Mouse (Mus musculus): ENCODE measurements around the gene Tex14.
"Not testable (repeated sequence)": the region's sequence is repeated elsewhere in the genome, so short reads cannot be mapped to it uniquely, and the experiment has no call there.

Gene Tex14

DNA sequence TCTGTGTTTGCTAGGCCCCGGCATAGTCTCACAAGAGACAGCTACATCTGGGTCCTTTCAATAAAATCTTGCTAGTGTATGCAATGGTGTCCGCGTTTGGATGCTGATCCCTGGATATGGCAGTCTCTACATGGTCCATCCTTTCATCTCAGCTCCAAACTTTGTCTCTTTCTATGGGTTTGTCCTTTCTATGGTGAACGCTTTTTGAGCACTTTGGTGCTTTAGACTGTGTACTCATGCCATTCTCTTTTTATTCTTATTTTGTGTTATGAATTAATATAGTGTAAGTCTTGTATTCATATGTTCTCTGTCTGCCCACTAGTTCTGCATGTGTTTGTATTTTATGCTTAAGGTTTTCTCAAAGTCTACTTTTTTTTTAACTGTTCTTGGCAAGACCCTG lies 67.2 kb downstream of the Tex14 start:
- peak; percentile 84 for DNase-seq

DNA sequence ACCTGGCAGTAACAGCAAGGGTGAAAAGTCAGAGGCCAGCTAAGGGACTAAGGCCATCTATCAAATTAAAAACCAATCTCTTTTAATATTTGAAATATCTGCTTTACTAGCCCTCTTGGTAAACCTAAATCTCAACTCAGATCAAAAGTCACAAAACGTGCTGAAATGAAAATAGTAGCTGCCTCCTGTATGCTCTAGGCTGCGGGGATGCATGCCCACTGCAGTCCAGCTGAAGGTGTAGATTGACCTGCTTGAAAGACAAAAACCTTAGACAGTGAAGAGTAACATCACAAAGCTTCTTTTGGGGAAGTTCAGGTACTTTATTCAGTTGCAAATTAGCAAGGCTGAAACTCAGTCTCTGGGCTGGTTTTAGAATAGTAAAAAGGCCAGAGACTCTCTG lies 74.3 kb downstream of the Tex14 start:
- DNase-seq = not testable (repeated sequence)

DNA sequence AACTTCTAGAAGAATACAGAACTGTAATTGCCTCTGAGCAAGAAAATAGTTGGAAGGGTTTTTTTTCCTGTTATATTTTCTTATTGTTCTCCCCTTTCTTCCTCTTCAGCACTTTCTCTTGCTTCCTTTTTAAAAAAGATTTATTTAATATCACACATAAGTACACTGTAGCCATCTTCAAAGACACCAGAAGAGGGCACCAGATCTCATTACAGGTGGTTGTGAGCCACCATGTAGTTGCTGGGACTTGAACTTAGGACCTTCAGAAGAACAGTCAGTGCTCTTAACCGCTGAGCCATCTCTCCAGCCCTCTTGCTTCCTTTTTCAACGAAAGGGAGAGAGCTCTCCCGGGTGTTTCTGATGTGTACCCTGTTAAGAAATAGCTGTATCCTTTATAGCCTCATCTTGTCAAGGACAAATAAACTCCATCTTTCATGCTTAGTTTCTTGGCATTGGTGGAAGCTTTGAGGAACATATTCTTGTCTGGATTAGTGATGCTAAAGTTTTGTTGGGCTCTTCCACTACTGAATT lies 79.0 kb downstream of the Tex14 start:
- no peak for DNase-seq

DNA sequence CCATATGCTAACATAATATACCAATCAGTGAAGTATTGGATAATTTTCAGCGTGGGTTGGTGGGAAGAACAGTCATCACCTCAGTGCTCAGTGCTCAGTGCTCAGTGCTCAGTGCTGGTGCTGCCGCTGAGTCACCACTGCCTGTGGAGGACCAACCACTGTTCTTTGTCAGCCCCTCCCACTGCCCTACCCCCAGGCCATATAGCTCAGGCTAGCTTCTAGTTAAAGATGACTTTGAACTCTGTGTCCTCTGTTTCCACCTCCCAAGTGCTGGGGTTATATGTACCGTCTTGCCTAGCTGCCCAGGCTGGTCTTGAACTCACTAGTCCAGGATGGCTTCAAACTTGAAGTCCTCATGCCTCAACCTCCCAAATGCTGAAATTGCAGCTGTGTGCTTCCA lies 84.1 kb downstream of the Tex14 start:
- no peak for DNase-seq

DNA sequence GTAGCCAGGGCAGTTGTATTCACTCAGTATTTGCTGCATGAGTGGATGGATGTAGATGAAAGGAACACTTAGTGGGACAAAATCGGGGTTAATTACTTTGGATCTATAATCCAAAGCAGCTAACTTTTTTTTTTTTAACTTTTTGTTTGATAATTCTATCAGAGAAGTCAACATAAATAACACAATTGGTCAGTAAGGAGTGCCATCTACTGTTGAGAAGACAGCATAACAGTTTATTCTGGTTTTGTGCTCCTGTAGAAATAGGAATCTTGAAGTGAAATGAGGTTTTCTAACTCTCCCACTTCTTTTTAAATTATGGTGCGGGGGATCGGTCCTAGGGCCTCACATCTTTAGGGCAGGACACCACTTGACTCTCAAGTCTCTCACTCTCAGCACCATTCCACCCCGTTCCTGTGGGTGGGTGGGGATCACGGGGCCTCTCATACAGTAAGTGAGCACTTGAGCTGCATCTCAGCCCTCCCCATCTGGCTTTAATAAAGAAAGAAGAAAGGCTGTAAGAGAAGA lies 99.9 kb downstream of the Tex14 start:
- peak; percentile 53 for DNase-seq

DNA sequence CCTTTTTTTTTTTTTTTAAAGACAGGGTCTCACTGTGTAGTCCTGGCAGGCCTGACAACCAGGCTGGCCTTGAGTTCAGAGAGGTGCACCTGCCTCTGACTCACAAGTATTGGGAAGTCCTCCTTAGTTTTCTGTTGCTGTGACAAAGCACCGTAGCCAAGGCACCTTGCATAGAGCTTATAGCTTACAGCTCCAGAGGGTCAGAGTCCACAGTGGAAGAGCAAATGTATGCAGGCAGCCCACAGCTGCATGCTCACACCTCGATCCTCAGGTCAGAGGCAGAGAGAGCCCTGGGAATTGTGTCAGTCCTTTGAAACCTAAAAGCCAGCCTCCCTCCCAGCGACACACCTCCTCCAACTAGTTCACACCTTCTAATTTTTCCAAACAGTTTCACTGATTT lies 101.6 kb downstream of the Tex14 start:
- DNase-seq = no peak

DNA sequence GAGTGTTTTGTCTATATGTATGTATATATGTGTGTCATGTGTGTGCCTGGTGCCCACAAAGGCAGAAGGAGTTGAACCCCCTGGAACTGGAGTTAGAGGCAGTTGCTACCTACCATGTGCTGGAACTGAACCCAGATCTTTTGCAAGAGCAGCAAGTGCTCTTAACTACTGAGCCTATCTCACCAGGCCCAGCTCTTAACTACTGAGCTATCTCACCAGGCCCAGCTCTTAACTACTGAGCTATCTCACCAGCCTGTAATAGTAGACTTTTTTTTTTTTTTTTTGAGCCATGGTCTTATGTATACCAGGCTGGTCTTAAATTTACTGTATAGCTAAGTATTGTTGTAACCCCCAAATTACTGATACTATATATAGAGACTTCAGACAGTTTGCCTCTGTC lies 102.2 kb downstream of the Tex14 start:
- no peak for DNase-seq

DNA sequence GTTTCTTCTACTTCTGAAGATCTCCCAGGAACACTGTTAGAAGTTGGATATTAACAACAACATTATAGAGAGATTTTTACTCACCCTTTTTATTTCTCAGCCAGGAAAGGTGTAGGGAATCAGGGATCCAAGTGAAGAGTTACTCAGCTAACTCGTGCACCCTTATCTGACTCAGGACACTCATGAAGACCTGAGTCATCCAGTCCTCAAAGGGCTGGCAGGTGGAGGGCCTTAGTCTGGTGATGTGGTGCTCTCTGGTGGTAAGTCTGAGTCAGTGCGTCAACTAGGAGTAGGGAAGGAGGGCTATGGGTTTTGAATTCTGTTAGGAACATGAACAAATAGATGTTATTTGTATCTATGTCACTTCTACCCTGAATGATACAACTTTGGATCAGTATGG lies 114.4 kb downstream of the Tex14 start:
- DNase-seq = peak; percentile 66

DNA sequence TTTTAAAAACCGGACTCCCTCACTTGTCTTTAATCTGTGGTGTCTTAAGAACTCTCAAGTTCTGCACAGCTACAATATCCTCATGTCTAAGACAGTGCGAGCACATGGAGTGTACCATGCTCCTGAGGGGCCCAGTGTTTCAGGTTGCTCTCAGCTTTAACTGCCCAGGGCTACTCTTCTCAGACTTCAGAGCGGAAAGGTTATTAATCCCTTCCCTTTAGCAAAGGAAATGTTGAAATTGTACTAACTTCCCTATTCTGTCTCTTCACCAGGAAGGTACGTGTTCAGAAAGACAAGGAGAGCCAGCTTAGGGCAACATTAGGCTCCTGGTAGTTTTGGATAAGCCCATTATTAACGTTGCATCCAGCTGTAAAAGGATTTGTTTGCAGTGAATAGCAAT lies 118.6 kb downstream of the Tex14 start:
- DNase-seq = no peak

DNA sequence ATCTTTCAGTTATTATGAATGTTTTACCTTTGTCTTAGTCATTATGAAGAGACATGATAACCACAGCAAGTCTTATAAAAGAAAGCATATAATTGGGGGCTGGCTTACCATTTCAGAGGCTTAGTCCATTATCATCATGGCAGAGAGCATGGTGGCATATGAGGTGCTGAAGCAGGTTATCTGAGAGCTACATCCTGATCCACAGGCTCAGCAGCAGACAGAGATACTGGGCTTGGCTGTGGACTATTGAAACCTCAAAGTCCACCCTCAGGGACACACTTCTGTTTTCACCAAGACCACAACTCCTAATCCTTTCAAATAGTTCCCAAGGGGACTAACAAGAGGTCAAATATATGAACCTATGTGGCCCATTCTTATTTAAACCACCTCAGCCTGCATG lies 119.1 kb downstream of the Tex14 start:
- no peak for DNase-seq

DNA sequence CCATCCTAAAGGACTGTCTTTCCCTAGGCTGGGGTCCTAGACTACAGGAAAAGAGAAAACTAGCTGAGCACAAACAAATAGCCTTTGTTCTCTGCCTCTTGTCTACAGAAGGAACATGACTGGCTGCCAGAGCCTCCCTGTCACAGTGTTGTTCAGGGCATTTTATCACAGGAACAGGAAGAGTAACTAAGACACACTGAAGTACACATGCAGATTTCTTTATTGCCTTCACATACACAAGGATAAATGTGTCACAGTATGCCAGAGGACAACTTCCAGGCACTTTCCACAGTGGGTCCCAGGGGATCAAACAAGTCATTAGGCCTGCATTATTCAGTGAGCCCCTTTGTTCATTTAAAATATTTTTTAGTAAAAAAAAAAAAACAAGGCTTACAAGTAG lies 119.9 kb downstream of the Tex14 start:
- DNase-seq = peak; percentile 20

DNA sequence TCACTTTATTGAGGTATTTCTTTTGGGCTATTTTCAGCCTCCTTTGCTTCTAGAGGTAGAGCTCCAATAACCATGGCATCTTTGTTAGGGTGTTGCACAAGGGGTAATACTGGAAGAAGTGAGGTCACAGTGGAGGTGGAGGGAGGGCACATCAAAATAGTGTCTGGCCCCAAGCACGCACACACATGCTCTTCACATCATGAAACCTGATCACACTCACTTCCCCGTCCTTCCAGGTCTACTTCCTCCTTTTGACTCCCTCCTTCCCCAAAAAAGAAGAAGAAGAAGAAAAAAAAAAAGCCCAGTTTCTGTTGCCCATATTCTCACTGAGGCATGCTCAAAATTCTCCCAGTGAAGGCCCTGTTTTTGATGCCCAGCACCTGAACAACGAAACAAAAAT lies 122.5 kb downstream of the Tex14 start:
- no peak for DNase-seq

DNA sequence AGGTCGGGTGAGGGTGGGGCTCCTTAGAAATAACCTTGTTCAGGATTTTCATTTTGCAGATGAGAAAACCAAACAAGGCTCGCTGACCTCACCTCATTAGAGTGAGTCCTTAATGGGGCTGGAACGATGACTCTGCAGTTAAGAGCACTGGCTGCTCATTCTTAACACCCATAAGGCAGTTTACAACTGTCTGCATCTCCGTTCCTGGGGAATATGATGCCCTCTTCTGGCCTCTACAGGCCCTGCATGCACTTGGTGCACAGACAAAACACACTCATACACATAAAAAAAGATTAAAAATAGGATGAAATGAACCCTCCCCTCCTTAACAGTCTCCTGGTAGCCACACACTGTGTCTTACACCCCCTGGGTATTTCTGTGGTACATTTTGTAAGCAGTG lies 123.1 kb downstream of the Tex14 start:
- DNase-seq = no peak

DNA sequence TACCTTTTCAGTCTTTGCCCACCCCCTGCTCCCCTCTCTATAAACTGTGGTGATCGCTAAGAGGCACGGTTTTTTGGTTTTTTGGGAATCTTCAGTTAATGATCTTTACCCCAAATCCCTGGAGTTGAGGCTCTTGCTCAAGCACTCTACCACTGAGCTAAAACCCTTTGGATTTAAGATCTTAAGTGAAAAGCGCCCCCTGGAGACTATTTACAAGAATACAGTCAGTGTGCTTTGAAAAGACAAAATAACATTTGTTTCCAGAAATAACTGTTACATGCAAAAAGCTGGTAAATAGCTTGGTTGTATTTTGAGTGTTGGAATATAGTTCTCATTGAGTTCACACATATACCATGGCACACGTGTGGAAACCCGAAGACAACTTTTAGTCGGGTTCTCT lies 126.8 kb downstream of the Tex14 start:
- peak; percentile 37 for DNase-seq

DNA sequence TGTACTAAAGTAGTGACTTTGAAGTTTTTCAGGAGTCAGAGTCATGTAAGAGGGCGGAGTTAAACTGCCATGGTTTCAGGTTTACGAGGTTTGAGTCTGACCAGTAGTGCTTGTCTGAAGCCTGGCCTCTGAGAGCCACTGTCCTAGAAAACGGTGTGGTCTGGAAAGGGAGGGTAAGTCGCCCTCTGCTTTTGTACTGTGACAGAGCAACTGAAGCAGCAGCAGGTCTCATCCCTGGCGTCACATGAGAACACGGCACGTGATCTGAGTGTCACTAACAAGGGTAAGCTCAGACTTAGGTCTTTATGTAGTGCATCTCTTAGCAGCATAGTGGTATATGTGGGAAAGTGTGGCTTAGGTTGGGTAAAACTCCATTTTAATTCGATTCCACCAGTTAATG lies 137.4 kb downstream of the Tex14 start:
- DNase-seq = peak; percentile 41

DNA sequence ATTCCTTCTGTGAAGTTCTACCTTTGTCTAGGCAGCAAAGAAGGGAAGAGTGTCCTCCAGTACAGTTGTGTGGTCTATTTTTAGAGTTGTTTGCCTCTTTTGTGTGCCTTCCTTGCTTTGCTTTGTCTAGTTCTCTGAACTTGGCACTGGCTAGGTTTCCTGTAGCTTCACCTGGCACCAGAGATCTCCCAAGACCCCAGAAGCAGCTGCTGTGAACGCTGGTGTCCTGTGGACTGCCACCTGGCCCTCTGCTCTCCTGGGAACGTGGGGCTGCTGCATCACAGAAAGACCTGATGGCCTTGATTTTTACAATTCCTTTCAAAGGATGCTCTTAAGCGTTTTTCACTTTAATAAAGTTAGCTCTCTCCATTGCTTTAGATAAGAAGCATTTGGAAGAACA lies 138.0 kb downstream of the Tex14 start:
- DNase-seq = no peak

DNA sequence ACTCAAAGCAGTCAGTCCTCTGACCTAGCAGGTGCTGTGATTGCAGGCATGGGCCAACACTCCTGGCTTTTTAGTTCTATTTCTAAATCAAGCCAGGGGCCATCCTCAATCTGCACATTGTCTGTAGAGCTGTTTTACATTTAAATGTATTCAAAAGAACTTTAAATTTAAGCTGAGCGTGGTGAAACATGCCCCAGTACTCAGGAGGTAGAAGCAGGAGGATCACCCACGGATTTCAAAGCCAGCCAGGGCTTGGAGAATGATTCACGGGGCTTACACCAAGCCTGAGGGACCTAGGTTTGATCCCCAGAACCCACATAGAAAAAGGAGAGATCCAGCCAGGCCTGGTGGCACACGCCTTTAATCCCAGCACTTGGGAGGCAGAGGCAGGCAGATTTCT lies 148.5 kb downstream of the Tex14 start:
- DNase-seq = no peak

DNA sequence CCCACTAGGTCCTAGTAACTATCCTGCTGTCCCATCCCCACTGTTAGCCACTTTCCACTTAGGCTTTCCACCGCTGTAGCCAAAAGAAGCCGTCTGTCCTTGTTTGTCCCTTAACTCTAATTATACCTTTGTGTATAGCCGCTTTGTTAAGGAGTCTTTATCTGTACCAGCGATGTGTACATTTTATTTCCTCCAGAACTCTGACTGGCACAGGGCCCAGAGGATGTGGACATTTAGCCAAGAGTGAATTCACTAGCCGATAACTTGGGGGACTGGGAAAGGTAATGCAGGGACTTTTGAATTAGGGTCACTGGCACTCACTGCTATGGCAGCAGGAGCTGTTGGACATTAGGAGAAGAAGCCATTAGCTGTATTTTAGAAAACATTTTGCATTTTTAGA lies 149.5 kb downstream of the Tex14 start:
- DNase-seq = peak; percentile 19

DNA sequence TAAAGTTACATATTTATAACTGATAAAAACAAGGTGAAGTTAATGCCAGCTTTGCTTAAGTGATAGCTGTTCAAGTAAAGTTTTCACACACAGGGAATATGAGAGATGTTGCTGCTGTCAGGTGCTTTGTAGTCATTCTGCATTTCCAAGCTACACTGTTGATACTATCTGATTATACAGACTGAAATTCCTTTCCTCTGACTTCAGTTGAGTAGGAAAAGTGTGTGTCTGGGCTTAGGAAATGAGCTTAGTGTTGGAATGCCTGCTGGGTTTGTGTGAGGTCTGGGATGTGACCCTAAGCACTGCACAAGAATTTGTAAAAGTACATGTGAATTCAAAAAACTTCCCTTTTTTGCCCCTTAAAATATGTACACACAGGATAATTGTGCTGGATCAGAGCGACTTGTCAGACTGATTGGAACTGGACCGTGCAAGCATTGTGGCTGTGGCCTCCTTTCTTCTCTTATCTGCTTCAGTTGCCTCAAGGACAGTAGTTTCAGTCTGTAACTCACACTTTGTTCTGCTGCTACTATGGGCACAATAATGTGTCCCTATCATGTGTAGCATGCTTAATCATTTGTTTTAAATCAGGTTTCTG lies 150.3 kb downstream of the Tex14 start:
- DNase-seq = peak; percentile 83

DNA sequence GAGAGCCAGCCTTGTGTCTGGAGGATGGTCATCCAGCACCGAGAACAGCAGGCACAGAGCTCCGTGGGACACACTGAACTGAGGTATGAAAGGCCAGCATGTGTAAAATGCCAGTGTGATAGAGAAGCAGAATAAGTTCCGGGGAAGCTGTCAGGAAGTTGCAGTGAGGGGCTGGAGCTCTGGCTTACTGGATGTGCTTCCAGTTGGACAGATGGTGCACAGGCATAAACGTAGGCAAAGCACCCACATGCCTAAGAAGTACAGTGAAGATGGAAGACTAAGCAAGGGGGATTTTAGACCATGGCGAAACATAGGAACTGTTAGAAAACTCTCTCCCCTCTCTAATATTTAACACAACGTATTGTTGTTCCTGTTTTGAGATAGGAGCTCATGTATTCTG lies 156.3 kb downstream of the Tex14 start:
- DNase-seq = no peak

DNA sequence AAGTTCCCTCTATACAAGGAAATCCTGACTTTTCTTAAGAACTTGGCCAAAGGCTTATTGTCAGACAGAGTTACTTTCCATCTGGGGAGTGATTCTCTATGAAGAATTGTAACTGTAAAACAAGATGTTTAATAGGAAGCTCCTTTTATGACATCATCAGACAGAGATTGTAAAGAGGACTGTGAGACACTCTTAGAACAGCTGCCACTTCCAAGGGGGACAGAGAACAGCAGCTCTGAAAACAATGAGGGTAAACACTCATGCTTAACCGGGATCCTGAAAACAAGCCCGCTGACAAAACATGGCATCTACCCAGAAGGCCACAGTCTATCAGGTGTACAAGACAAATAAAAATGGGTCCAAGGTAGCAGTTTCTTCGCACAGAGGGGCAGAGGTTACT lies 161.6 kb downstream of the Tex14 start, which contains the start of gene Gm11492:
Gm11492 (plus strand) TSS at position 153 of the 400 bp plus-strand sequence.
- no peak for DNase-seq

DNA sequence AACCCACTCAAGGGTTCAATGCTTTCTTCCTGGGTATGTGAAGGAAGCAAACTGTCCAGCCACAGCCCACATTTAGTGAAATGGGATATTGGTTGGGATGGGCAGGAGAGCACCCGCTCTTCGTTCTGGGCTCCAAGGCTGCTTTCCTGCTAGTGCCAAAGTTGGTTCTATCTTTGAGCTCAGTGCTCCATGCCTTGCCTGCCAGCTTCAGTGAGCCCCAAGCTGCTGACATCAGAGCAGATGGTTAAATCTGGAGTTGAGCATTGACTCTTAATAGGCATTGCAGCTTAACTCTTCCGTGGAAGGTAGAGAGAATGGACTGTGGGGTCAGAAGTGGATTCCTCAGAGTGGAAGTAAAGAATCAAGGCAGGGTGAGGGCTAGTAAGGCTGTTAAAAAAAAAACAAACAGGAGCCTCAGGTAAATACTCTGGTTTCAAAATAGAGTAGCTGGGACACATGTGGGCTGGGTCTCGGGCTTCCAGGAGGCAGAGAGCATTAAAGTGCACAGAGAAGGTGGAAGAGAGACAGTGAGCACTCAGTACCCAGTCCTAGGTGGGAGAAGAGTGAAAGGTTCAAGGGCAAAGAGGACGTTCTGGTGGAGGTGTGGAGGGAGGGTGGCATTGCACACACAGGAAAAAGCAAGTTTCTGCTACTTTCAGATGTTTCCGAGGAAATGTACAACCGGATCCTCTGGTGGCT lies 163.5 kb downstream of the Tex14 start, which contains the start of gene Sept4:
Sept4 (plus strand) TSS at position 649 of the 699 bp plus-strand sequence.
- DNase-seq = no peak

DNA sequence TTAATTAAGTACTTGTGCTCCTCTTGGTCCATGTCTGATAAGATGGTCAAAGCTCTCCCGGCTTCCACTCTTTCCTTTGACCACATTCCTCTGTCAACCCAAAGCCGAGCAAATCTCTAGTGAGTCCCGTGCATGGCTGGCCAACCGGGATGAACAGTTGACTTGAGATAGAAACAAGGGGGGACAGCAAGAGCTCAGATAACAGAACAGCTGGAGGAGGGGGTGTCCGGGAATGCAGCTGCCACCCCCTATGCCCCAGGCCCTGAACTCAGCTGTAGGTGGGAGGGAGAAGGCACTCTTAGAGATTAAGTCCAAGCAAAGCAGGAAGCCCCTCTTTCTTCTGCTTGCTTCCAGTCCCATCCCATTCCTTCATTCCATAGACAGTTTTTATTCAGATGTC lies 165.9 kb downstream of the Tex14 start:
- DNase-seq = peak; percentile 25

DNA sequence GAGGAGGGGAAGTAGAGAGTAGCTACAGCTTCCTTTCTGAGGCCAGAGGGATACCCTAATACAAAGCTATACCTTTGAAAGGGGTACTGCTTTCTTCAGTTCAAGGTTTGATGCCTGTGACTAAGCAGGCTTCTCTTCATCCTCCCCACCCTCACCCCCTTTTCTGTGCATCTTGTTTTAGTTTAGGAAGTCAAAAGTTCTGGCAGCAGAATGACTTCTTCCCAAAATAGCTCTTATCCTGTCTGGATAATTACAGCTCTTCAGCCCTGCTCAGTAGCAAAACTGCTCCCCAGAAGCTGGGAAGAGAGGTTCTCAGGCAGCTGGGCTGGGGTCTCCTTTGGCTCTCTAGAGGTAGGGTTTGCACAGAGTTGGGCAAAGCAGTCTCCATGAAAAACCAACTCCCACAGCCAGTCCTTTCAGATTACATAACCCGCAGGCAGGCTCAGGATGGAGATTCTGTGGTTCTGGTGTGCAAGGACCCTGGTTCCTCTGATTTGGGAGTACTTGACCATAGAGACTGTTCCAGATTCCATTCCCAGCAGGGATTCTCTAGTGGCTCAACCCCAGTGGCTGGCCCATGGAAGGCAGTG lies 166.6 kb downstream of the Tex14 start:
- DNase-seq = no peak

All from retina, postnatal 1 day (tissue).